Mouse (Mus musculus) limb, embryonic 14.5 days (tissue): ENCODE measurements around the gene Pxylp1. TPM values are rescaled to one million over a fixed set of nuclear protein-coding genes. Genes with fewer than 3 reads are reported as not detected.

ENCODE experiments used
- ATAC-seq: fragments of 200-750 bp; cut with Nextera tagmentation; 2 replicates; pipeline ENCODE4 v1.8.0; 2017; ENCODE audit warnings: low read depth, moderate number of reproducible peaks, moderate TSS enrichment; ENCODE audit not compliant: low FRiP score
- DNase-seq: peaks from one replicate; pipeline ENCODE4 v3.0.0-alpha.2; 2015; ENCODE audit warnings: low spot score
- H3K27ac ChIP-seq: fragments of 300-500 bp; sonication (generic); replicated peaks from 2 replicates; pipeline ENCODE4 v1.5.1; 2014; ENCODE audit warnings: low read depth, mild to moderate bottlenecking, low read length, moderate library complexity, mixed read lengths
- H3K27me3 ChIP-seq: fragments of 300-500 bp; sonication (generic); 2 replicates; pipeline ENCODE4 v1.6.1; 2014; ENCODE audit warnings: low read length, mixed read lengths; ENCODE audit not compliant: control insufficient read depth, insufficient read depth
- H3K36me3 ChIP-seq: fragments of 300-500 bp; sonication (generic); 2 replicates; pipeline ENCODE4 v1.6.1; 2014; ENCODE audit warnings: mild to moderate bottlenecking, low read length, moderate library complexity, mixed read lengths; ENCODE audit not compliant: control insufficient read depth, insufficient read depth
- H3K4me1 ChIP-seq: fragments of 300-500 bp; sonication (generic); 2 replicates; pipeline ENCODE4 v1.6.1; 2014; ENCODE audit warnings: antibody characterized with exemption, low read length, mixed read lengths; ENCODE audit not compliant: control insufficient read depth, insufficient read depth
- H3K4me2 ChIP-seq: fragments of 300-500 bp; sonication (generic); replicated peaks from 2 replicates; pipeline ENCODE4 v1.6.1; 2014; ENCODE audit warnings: low read depth, mild to moderate bottlenecking, low read length, moderate library complexity; ENCODE audit not compliant: severe bottlenecking
- H3K4me3 ChIP-seq: fragments of 300-500 bp; sonication (generic); replicated peaks from 2 replicates; pipeline ENCODE4 v1.5.1; 2014; ENCODE audit warnings: low read length
- H3K9ac ChIP-seq: fragments of 300-500 bp; sonication (generic); 2 replicates; pipeline ENCODE4 v1.6.1; 2014; ENCODE audit warnings: mild to moderate bottlenecking, low read depth, low read length, moderate library complexity; ENCODE audit not compliant: severe bottlenecking
- H3K9me3 ChIP-seq: fragments of 300-500 bp; sonication (generic); 2 replicates; pipeline ENCODE4 v1.6.1; 2016; ENCODE audit warnings: low read length; ENCODE audit not compliant: control insufficient read depth
- POLR2A ChIP-seq: fragments of 200-500 bp; IDR thresholded peaks from 2 replicates; pipeline ENCODE4 v1.8.0; 2012; ENCODE audit warnings: inconsistent platforms, mild to moderate bottlenecking, moderate library complexity, borderline replicate concordance; ENCODE audit not compliant: insufficient read depth, insufficient read length; ENCODE audit errors: extremely low read depth
- WGBS: fragments of 180-500 bp; shearing (Covaris S2); extraction: QIAGEN DNeasy Blood & Tissue Kit; methylation state at CpG from one replicate; pipeline ENCODE4 v1.1.7; 2014; 5-methylcytosine and 5-hydroxymethylcytosine counted together
- polyA plus RNA-seq, 2 experiments: library from polyadenylated mRNA; depleted of rRNA in 1 of 2; stranded (reverse) in 1 of 2; unstranded in 1 of 2; fragments of >200 nt; fragmentation: Nextera tagmentation in 1 of 2; extraction: Ambion mirVana in 1 of 2; gene quantifications; 2 replicates each; pipeline versions ENCODE4 v1.2.1 to v1.2.3; 2012 to 2014

The Pxylp1 gene
- polyA plus RNA-seq, 2 experiments = 26.0 to 29.3 TPM

DNA sequence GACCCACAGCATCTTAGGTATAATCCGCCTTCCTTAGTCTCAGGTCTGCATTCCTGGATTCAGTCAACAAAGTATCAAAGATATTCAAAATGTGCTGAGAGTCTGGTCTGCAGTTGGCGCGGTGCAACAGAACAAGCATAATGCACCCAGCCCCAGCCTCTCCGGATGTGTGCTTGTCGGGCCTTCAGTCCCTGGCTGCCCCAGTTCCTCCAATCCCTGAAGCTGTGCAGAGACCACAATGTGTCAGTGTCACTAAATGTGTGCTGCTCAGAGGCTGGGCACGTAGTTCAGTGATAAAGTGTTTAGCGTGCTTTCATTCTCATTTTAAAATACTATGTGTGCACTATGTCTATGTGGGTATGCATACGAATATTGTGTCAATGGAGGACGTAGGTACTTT is 108.8 kb downstream of the Pxylp1 start:
- Histone ChIP-seq H3K36me3 (no peaks in the 10 kb centered on the region), H3K9me3 (no peaks in the 10 kb centered on the region), H3K9ac (no peak overlapping the region), H3K4me1 (no peaks in the 10 kb centered on the region), H3K4me3 (no peak overlapping the region), H3K27me3 (no peaks in the 10 kb centered on the region), H3K27ac (no peak overlapping the region), H3K4me2 (no peak overlapping the region)
- no peak for DNase-seq
- no peak for ATAC-seq
- TF ChIP-seq POLR2A = no peak
- WGBS = 94% methylated on average over 9 of the region's 9 CpGs

DNA sequence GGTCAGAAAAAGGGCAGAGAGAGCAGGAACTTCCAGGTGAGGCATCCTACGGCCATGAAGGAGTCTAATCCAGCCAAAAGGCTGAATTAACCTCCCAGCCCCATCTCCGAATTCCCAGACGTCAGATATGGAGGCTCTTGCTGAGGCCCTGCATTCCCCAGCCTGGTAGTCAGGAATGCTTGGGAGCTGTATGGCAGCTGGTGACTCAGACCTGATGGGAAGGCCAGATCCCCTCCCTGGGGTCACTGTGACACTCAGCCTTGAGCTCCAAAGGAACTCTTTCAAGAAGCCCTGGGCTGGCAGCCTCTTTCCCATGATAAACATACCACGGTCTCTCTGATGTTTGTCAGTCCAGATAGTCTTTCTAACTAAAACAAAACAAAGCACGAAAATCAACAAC is 109.2 kb downstream of the Pxylp1 start:
- Histone ChIP-seq H3K27ac (no peak overlapping the region), H3K4me3 (no peak overlapping the region), H3K36me3 (no peaks in the 10 kb centered on the region), H3K4me2 (no peak overlapping the region), H3K27me3 (no peaks in the 10 kb centered on the region), H3K9ac (no peak overlapping the region), H3K9me3 (no peaks in the 10 kb centered on the region), H3K4me1 (no peaks in the 10 kb centered on the region)
- ATAC-seq (no peak), DNase-seq (no peak)
- no peak for TF ChIP-seq POLR2A
- WGBS = 64% methylated on average over 5 of the region's 5 CpGs

DNA sequence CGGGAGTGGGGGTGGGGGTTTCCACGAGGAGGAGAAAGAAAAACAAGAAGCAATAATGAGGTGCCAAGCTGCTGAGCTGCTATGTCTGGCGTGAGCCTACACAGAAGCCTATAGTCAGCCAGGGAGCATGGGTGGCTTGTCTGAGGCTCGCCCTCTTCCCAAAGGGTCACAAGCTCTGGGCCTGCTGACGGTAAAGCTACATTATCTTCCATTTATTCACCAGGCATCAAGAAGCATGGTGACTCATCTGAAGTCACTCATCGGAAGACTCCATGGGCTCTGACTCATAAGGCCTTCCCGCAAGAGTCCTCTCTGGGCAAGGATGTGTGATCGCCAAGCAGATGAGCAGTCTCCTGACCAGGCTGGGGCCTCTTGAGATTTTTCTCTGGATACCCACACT is 110.4 kb downstream of the Pxylp1 start:
- Histone ChIP-seq H3K4me3 (no peak overlapping the region), H3K4me2 (no peak overlapping the region), H3K36me3 (no peaks in the 10 kb centered on the region), H3K4me1 (no peaks in the 10 kb centered on the region), H3K9ac (no peak overlapping the region), H3K9me3 (no peaks in the 10 kb centered on the region), H3K27ac (no peak overlapping the region), H3K27me3 (no peaks in the 10 kb centered on the region)
- WGBS = 76% methylated on average over 8 of the region's 8 CpGs
- TF ChIP-seq POLR2A = no peak
- DNase-seq = no peak
- ATAC-seq = no peak

Other genes starting within 250 kb of the Pxylp1 start
- 2.8 and 3.8 TPM in 2 replicates for gene Zbtb38, start 139.8 kb downstream of the Pxylp1 start, polyA plus RNA-seq (2012; rRNA removed)
- gene Zbtb38, start 139.8 kb downstream of the Pxylp1 start, polyA plus RNA-seq (2014; fragmentation: Nextera tagmentation; extraction: Ambion mirVana) = 14.9 and 16.8 TPM in 2 replicates
- gene Spsb4, start 126.2 kb upstream of the Pxylp1 start, polyA plus RNA-seq (2012; rRNA removed) = 19.9 and 26.6 TPM in 2 replicates
- 28.4 and 29.2 TPM in 2 replicates for gene Spsb4, start 126.2 kb upstream of the Pxylp1 start, polyA plus RNA-seq (2014; fragmentation: Nextera tagmentation; extraction: Ambion mirVana)
- gene Slc25a36, start 218.5 kb upstream of the Pxylp1 start, polyA plus RNA-seq (2012; rRNA removed) = 127 and 139 TPM in 2 replicates
- 89.4 and 107 TPM in 2 replicates for gene Slc25a36, start 218.5 kb upstream of the Pxylp1 start, polyA plus RNA-seq (2014; fragmentation: Nextera tagmentation; extraction: Ambion mirVana)